Mouse (Mus musculus): ENCODE results near the gene Tnfrsf14. TPM values are rescaled to one million over a fixed set of nuclear protein-coding genes. Genes with fewer than 3 reads are reported as not detected.
A peak's percentile ranks its signal among the peaks of the same experiment; 100 is the strongest.

The Tnfrsf14 gene
- polyA plus RNA-seq, 1 experiment: 232 TPM

DNA sequence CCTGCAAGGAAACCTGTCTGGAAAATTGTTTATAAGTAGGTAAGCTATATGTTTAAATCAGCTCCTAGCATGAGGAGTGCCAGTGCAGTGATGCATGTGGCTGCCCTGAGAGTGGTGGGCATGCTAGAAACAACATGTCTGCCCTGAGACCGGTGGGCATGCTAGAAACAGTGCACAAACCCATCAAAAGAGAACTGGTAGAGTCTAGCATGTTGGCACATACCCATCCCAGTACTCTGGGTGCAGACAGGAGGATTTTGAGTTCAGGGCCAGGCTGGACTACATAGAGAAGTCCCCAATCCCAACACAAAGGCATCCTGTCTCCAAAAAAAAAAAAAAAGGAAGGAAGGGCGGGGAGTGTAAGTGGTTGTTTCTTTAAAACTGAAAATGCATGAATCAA lies 6.4 kb upstream of the Tnfrsf14 start:
- TF ChIP-seq CTCF (IDR thresholded peaks at IDR 0.05; ENCODE audit: extremely low read depth, insufficient read depth, insufficient read length, insufficient replicate concordance) (no peak), POLR2A (IDR thresholded peaks at IDR 0.05; ENCODE audit: low read depth, low read length) (no peak)
- Histone ChIP-seq H3K36me3 (ENCODE audit: control insufficient read depth, insufficient read depth, low read length) (no peaks in the 10 kb centered on the region), H3K27ac (ENCODE audit: insufficient read depth, low read length) (peak overlapping the region; percentile 50), H3K4me3 (ENCODE audit: extremely low read depth, insufficient read depth, insufficient read length) (no peak overlapping the region), H3K27me3 (ENCODE audit: control insufficient read depth, insufficient read depth, low read length) (no peaks in the 10 kb centered on the region), H3K4me1 (ENCODE audit: control insufficient read depth, insufficient read depth, insufficient read length) (peaks cover 10% of the 10 kb centered on the region)
- DNase-seq (ENCODE audit: low read depth in 1 of 2, low spot score in 2 of 2): no peak
- 78% methylated on average over 2 of the region's 2 CpGs for WGBS

- H3K4me1 ChIP-seq (ENCODE audit: control insufficient read depth, insufficient read depth, insufficient read length): peaks cover 22% of the 10 kb centered on the region
- H3K4me3 ChIP-seq (ENCODE audit: extremely low read depth, insufficient read depth, insufficient read length): no peak overlapping the region
- H3K36me3 ChIP-seq (ENCODE audit: control insufficient read depth, insufficient read depth, low read length): no peaks in the 10 kb centered on the region
- peak overlapping the region; percentile 43 for H3K27ac ChIP-seq (ENCODE audit: insufficient read depth, low read length)
- no peak for TF ChIP-seq POLR2A (IDR thresholded peaks at IDR 0.05; ENCODE audit: low read depth, low read length)
- WGBS: 84% methylated on average over 13 of the region's 13 CpGs
- no peaks in the 10 kb centered on the region for H3K27me3 ChIP-seq (ENCODE audit: control insufficient read depth, insufficient read depth, low read length)
- no peak for DNase-seq (ENCODE audit: low read depth in 1 of 2, low spot score in 2 of 2)
These were observed 5.0 kb upstream of the Tnfrsf14 start for GRCm38 (mm10) chr4:154933306-154933907.

DNA sequence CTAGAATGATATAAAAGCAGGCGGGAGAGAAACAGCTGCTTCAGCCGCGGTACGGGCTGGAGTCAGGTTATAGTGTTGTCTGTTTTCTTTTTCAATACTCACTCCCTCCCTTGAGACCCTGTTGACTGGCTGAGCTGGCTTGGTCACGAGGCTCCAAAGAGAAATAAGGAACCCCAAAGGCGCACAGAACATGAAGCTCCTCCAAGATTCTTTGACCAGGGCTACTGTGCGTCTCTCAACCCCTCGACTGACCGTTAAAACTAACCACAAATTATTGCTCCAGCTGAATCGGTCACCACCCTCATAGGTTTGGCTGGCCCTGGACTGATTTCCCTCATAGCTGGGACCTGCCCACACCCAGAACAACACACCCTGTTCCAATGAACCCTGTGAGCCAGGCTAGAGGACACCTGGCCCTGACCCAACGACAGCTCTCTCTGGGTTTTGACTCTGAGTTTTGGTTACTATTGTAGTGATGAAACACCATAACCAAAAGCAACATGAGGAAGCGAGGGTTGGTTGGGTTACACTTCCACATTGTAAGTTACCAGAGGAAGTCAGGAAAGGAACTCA lies 811 bp upstream of the Tnfrsf14 start:
- Histone ChIP-seq H3K36me3 (ENCODE audit: control insufficient read depth, insufficient read depth, low read length) (peaks cover 12% of the 10 kb centered on the region), H3K27ac (ENCODE audit: insufficient read depth, low read length) (peak overlapping the region; percentile 93), H3K27me3 (ENCODE audit: control insufficient read depth, insufficient read depth, low read length) (no peaks in the 10 kb centered on the region), H3K4me3 (ENCODE audit: extremely low read depth, insufficient read depth, insufficient read length) (0 out of 2 replicates have a peak overlapping the region, but pooled peaks have one; percentile 12), H3K4me1 (ENCODE audit: control insufficient read depth, insufficient read depth, insufficient read length) (peaks cover 19% of the 10 kb centered on the region; the same call in 1 of the 2 replicates)
- DNase-seq (ENCODE audit: low read depth in 1 of 2, low spot score in 2 of 2): no peak
- TF ChIP-seq POLR2A (IDR thresholded peaks at IDR 0.05; ENCODE audit: low read depth, low read length): no peak
- no peak for TF ChIP-seq CTCF (IDR thresholded peaks at IDR 0.05; ENCODE audit: extremely low read depth, insufficient read depth, insufficient read length, insufficient replicate concordance)
- WGBS: 32% methylated on average over 12 of the region's 12 CpGs

GRCm38 (mm10) chr4:154927899-154928337 lies 445 bp downstream of the Tnfrsf14 start:
- Histone ChIP-seq H3K27ac (ENCODE audit: insufficient read depth, low read length) (peak overlapping the region; percentile 93), H3K4me3 (ENCODE audit: extremely low read depth, insufficient read depth, insufficient read length) (peak overlapping the region; percentile 77), H3K36me3 (ENCODE audit: control insufficient read depth, insufficient read depth, low read length) (peaks cover 23% of the 10 kb centered on the region), H3K4me1 (ENCODE audit: control insufficient read depth, insufficient read depth, insufficient read length) (peaks cover 19% of the 10 kb centered on the region; the same call in 1 of the 2 replicates), H3K27me3 (ENCODE audit: control insufficient read depth, insufficient read depth, low read length) (no peaks in the 10 kb centered on the region)
- peak; percentile 38 to 45 for DNase-seq (ENCODE audit: low read depth in 1 of 2, low spot score in 2 of 2)
- no peak for TF ChIP-seq POLR2A (IDR thresholded peaks at IDR 0.05; ENCODE audit: low read depth, low read length)
- TF ChIP-seq CTCF (IDR thresholded peaks at IDR 0.05; ENCODE audit: extremely low read depth, insufficient read depth, insufficient read length, insufficient replicate concordance): no peak
- WGBS: 0% methylated on average over 5 of the region's 5 CpGs

GRCm38 (mm10) chr4:154926969-154927898 lies 1.1 kb downstream of the Tnfrsf14 start:
- peaks cover 28% of the 10 kb centered on the region for H3K36me3 ChIP-seq (ENCODE audit: control insufficient read depth, insufficient read depth, low read length)
- H3K27me3 ChIP-seq (ENCODE audit: control insufficient read depth, insufficient read depth, low read length): no peaks in the 10 kb centered on the region
- TF ChIP-seq CTCF (IDR thresholded peaks at IDR 0.05; ENCODE audit: extremely low read depth, insufficient read depth, insufficient read length, insufficient replicate concordance) (no peak), POLR2A (IDR thresholded peaks at IDR 0.05; ENCODE audit: low read depth, low read length) (no peak)
- peak overlapping the region; percentile 93 for H3K27ac ChIP-seq (ENCODE audit: insufficient read depth, low read length)
- 24% methylated on average over 9 of the region's 9 CpGs for WGBS
- H3K4me1 ChIP-seq (ENCODE audit: control insufficient read depth, insufficient read depth, insufficient read length): peaks cover 19% of the 10 kb centered on the region; the same call in 1 of the 2 replicates
- peak overlapping the region; percentile 77 for H3K4me3 ChIP-seq (ENCODE audit: extremely low read depth, insufficient read depth, insufficient read length)
- DNase-seq (ENCODE audit: low read depth in 1 of 2, low spot score in 2 of 2): no peak

GRCm38 (mm10) chr4:154925413-154925812 lies 3.0 kb downstream of the Tnfrsf14 start:
- no peak overlapping the region for H3K4me3 ChIP-seq (ENCODE audit: extremely low read depth, insufficient read depth, insufficient read length)
- DNase-seq (ENCODE audit: low read depth in 1 of 2, low spot score in 2 of 2): peak in 1 of 2 experiments; percentile 64
- no peaks in the 10 kb centered on the region for H3K27me3 ChIP-seq (ENCODE audit: control insufficient read depth, insufficient read depth, low read length)
- TF ChIP-seq CTCF (IDR thresholded peaks at IDR 0.05; ENCODE audit: extremely low read depth, insufficient read depth, insufficient read length, insufficient replicate concordance): peak; percentile 31; the same call in 1 of the 2 replicates
- no peak for TF ChIP-seq POLR2A (IDR thresholded peaks at IDR 0.05; ENCODE audit: low read depth, low read length)
- H3K4me1 ChIP-seq (ENCODE audit: control insufficient read depth, insufficient read depth, insufficient read length): peaks cover 19% of the 10 kb centered on the region; the same call in 1 of the 2 replicates
- peaks cover 35% of the 10 kb centered on the region for H3K36me3 ChIP-seq (ENCODE audit: control insufficient read depth, insufficient read depth, low read length)
- WGBS: 73% methylated on average over 4 of the region's 4 CpGs
- H3K27ac ChIP-seq (ENCODE audit: insufficient read depth, low read length): no peak overlapping the region

All from spleen, adult 2 months (tissue).